Mouse (Mus musculus) hematopoietic stem cell, adult 5-6 weeks (primary cell): ENCODE results near the gene Tceal9. TPM values are rescaled to one million over a fixed set of nuclear protein-coding genes. Genes with fewer than 3 reads are reported as not detected.
A peak's percentile ranks its signal among the peaks of the same experiment; 100 is the strongest.

Experiments
- ATAC-seq, 2 experiments: fragments of 125-278 bp in 1 of 2; replicated peaks in 1 of 2; 2 replicates each; pipeline ENCODE4 v1.8.0; 2016 to 2017; ENCODE audit warnings: inconsistent platforms in 2 of 2, mild to moderate bottlenecking in 2 of 2, moderate number of reproducible peaks in 2 of 2, low read depth in 1 of 2, moderate TSS enrichment in 1 of 2; ENCODE audit not compliant: low FRiP score in 2 of 2, poor library complexity in 2 of 2, severe bottlenecking in 2 of 2, insufficient read depth in 1 of 2, low TSS enrichment in 1 of 2
- total RNA-seq: library from RNA; stranded (forward); fragments of 172-1452, 232-1000 nt; gene quantifications from 2 replicates; pipeline ENCODE4 v1.2.3, GENCODE M21; 2017

Gene Tceal9
- 262 and 339 TPM in 2 replicates for total RNA-seq

GRCm38 (mm10) chrX:136244574-136245229 is at the start of gene Tceal9:
Gene Tceal9 (plus strand): TSS chrX:136245079.
- ATAC-seq: peak; percentile 99

DNA sequence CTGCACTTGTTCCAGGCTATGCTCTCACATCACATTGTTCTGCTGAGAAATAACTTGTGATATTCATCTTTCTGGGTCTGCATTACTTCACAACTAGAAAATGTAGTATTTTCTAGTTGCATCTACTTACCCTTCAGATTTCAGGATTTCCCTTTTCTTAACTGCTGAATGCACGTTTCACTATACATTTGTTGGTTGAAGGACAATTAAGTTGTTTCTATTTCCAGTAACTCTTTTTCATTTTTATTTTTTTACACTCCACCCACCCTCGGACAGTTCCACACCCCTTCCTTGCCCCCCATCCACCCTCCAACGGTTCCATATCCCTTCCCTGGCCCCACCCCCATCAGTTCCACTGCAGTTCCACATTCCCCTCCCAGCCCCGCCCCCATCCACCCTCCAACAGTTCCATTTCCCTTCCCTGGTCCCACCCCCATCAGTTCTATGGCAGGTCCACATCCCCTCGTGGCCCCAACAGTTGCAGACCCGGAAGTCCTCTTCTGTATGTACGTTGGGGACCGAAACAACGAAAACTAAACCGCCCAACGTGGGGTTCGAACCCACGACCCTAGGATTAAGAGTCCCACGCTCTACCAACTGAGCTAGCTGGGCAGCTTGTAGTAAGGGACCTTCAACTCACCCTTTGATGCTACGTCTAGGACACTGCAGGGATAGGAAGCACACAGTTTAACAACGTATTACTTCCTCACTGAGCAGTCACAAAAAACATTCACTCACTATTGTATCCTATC is 49.5 kb upstream of the Tceal9 start:
- no peak for ATAC-seq

DNA sequence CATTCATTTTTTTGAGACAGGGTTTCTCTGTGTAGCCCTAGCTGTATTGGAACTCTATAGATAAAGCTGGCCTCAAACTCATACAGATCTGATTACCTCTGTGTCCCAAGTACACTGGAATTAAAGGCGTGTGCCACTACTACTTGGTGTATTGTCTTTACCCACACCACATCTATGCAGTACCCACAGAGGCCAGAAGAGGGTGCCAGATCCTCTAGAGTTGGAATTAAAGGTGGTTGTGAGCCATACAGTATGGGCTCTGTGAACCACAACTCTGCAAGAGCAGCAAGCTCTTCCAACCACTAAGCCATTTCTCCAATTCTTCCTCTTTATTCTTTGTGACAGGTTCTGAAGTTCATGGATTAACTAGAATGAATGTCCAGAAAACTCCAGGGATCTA is 48.0 kb upstream of the Tceal9 start:
- ATAC-seq: no peak; a peak in 1 of 4 replicates

DNA sequence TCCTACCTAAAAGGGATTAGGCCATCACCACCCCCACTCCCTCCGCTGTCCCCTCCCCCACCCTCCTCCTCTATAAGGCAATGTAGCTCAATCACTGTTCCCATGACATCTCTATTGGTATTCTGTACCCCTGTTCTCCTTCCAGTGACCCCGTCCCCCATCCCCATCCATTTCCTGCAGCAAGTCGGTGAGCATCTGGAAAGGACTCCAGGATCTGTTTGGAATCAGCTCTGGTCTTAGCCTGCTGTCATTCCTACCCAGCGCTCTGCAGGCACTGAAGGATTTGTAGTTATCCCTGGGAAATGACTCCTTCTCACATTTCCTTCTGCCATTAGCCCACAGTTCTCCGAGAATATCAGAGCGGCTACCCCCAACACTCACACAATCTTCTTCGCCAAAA is 41.6 kb upstream of the Tceal9 start:
- no peak for ATAC-seq

- ATAC-seq: peak; percentile 66 to 73
Measured at GRCm38 (mm10) chrX:136203664-136204066, 41.2 kb upstream of the Tceal9 start, which contains the start of gene Tceal5. Gene Tceal5 (minus strand): TSS chrX:136203876.

GRCm38 (mm10) chrX:136204406-136204805 is 40.5 kb upstream of the Tceal9 start:
- ATAC-seq: no peak

GRCm38 (mm10) chrX:136213396-136213795 is 31.5 kb upstream of the Tceal9 start:
- ATAC-seq: no peak

DNA sequence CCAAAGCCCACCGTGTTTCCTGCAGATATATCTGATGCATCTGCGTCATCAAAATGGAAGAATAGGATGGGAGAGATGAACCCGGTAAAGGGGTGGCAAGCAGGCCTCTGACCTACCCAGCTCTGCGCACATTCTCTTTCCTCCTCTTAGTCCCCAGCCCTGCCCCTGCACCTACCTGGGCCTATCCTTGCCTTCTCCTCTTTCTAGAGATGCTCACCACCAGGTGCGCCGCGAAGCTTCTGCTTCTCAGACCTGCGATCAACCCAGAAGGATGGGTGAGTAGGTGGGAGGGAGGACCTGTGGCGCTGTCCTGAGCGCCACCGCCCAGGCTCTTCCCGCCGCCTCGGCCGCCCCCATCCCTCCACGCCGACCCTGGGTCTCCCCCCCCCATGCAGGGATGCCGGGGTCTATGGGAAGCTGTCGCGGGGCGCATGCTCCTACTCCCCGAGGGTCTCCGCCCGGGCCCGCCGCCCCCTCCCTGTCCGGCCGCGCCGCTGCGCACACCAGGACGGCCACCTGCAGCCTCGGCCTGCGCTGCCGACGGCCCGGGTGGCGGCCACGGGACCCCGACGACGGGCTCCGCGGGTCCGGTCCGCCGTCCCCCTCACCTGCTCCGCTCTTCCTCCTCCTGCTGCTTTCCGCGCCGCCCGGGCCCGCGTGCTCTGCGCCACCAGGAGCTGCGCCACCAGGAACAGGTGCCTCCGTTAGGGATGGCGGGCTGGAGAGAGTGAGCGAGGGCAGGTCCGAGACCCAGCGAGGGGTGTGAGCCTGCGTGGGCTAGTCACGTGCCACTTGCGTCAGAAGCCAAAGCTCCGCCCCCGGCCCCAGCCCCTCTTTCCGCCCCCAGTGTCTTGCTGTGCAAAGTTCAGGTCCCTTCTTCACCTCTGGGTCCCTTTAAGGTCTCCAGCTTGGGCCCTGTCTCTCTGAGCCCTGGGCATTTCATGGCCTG is 29.9 kb upstream of the Tceal9 start, which contains the start of the genes Tceal7 and Bex1:
Gene Tceal7 (plus strand): TSS at position 51 of the 949 bp plus-strand sequence.
Gene Bex1 (minus strand): TSS at position 785 of the 949 bp plus-strand sequence.
- peak; percentile 56 to 66 for ATAC-seq

GRCm38 (mm10) chrX:136216303-136216702 is 28.6 kb upstream of the Tceal9 start:
- no peak for ATAC-seq

DNA sequence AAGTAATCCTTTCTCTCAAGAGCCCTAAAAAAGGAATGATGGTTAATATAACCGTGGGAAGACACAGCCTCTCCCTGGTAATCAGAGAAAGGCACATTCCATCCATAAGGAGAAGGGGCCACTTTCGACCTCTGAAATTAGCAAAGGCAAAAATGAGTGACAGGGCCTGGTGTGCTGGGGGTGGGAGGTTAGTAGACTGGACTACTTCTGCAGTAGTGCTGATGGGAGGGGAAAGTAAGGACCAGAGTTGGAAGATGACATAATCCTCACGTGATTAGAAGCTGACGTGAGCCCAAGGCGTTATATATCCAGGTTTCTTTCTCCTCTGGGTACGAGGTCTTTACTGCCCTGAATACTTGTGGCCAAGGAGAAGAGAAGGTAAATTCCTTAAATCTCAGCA is 21.2 kb upstream of the Tceal9 start:
- no peak for ATAC-seq

- ATAC-seq: no peak
Measured at GRCm38 (mm10) chrX:136227768-136228167, 17.1 kb upstream of the Tceal9 start.

DNA sequence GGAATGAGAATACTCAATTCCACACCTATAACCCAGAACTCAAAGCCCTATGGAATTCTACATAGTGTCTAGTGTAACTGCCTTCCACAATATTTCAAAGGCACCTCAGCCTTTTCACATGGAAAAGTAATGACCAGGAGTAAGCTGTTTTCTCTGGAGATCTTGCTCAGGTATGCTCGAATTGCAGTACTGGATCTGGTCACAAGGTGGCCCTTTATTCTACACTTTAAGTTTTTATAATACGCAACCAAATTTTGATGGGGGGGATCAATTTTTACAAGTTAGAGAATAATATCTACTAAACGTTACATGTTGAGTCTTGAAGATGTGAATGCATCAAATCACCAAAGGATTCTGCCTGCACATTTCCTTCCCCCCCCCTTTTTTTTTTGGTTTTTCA is 6.8 kb upstream of the Tceal9 start:
- no peak; a peak in 1 of 4 replicates for ATAC-seq

GRCm38 (mm10) chrX:136243181-136243580 is 1.7 kb upstream of the Tceal9 start:
- no peak for ATAC-seq

DNA sequence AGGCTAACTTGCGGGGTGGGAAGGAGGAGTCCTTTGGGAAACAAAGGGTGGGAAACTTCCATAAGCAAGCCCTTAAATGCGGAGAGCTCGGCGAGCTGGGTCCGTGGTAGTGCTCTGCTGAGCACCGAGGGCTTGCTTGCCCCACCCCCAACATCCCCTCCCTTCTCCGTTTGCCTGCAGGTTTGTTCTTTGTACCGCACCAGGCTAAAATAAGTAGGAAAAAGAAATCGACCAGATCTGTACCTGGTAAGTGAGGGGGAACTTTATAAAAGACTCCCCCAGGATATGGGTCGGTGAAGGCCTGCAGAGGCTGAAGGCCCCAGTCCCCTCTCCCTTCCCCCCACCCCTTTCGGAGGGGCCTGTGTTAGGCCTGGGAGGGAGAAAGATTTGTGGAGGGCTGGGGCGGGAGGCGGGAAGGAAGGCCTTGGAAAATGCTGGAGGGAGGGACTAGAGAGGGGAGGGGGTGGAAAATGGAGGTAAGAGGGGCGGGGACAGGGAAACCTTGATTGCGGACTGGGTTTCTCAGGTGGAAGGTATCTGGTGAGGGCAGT is 717 bp downstream of the Tceal9 start:
- ATAC-seq: no peak

DNA sequence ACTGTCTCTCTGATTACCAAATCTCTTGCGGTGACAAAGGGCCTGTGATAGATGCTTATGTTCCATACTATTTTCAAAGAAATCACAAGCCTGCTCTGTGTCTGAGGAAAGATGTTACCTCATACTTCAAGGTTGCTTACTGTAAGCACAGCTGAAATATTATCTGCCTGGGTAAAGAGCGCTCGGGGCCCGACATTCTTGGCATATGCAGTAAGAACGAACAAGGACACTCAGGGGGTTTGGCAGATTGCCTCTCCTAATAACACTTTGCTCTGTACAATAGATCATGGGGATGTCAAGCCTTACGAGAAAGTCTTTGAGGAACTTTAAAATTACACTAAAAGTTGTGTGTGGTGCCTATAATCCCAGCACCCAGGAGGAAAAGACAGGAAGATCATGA is 3.9 kb downstream of the Tceal9 start:
- ATAC-seq: no peak

- no peak for ATAC-seq
Measured at GRCm38 (mm10) chrX:136249671-136250070, 4.8 kb downstream of the Tceal9 start.

DNA sequence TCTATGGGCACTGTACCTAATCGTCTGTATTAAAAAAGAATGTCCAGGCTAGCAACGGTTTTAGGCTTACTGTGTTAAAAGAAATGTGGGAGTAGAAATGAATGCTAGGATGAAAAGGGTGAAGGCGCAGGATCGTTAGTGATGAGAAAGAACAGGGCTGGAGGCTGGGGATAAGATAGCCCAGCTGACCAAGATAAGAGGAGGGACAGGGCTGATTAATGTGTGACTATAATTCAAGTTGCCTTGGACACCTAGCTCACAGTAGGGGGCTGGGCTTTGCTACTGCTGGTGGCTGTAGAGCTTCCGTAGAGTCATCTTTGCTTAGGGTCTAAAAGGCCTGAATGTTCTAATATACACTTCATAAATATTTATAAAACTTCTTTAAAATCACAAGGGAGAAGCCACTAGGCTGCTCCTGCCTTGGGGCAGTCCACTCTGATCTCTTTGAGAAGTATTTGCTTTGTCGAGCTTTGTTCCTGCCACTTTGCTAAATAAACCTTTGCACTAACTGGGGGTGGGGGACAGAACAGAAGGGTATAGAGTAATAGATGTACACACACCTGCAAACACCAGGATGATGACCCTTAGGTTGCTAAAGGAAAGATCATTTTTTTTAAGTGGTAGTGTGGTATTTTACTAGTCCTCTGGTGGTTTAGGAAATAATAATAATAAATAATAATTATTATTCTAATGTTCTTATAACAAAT is 7.3 kb downstream of the Tceal9 start:
- no peak for ATAC-seq
